Mouse (Mus musculus) activated CD4-positive, CD25-positive, alpha-beta regulatory T cell (primary cell): ENCODE data around the gene Emp1. TPM values are rescaled to one million over a fixed set of nuclear protein-coding genes. Genes with fewer than 3 reads are reported as not detected.

ENCODE experiments used
- polyA plus RNA-seq, 2 experiments: library from polyadenylated mRNA; unstranded; fragments of 100-300 nt; shearing (Covaris generic); gene quantifications; one replicate each; pipeline ENCODE4 v1.2.1; 2017

Emp1 gene
- 1 to 10 TPM; 1.4 to 2.7 TPM for polyA plus RNA-seq

GRCm38 (mm10) chr6:135362459-135363159, at the start of gene Emp1:
Emp1 (plus strand) TSS chr6:135362545.

Other genes with a start within 250 kb of the Emp1 start
- gene Gprc5d, start 244.3 kb upstream of the Emp1 start, polyA plus RNA-seq = not detected
- gene Fam234b, start 164.6 kb upstream of the Emp1 start, polyA plus RNA-seq = 10 to 100 TPM; 14.5 to 16.4 TPM
- gene Hebp1, start 164.5 kb upstream of the Emp1 start, polyA plus RNA-seq = 1 to 10 TPM in 1 of 2 experiments, under 1 TPM in 1; 0.50 to 2.3 TPM
- gene Gsg1, start 108.2 kb upstream of the Emp1 start, polyA plus RNA-seq = not detected
- gene Pbp2, start 52.1 kb upstream of the Emp1 start, polyA plus RNA-seq = under 1 TPM in 1 of 2 experiments, not detected in 1; 0.14 TPM